Mouse (Mus musculus) cerebellum, adult 9-11 months (tissue): ENCODE results near the gene Emc8.
A peak's percentile ranks its signal among the peaks of the same experiment; 100 is the strongest.
"Not testable (repeated sequence)": the region's sequence is repeated elsewhere in the genome, so short reads cannot be mapped to it uniquely, and the experiment has no call there.

ENCODE experiments used
- DNase-seq: peaks from one replicate; pipeline ENCODE4 v3.0.0; 2022

The Emc8 gene

GRCm38 (mm10) chr8:120684082-120684481, 15.7 kb upstream of the Emc8 start:
- DNase-seq = no peak

- DNase-seq = no peak
Observed at GRCm38 (mm10) chr8:120683602-120684001, 15.2 kb upstream of the Emc8 start.

GRCm38 (mm10) chr8:120681113-120681512, 12.7 kb upstream of the Emc8 start:
- no peak for DNase-seq

GRCm38 (mm10) chr8:120680405-120680804, 12.0 kb upstream of the Emc8 start:
- DNase-seq = not testable (repeated sequence)

- no peak for DNase-seq
Observed at GRCm38 (mm10) chr8:120679629-120680387, 11.4 kb upstream of the Emc8 start.

GRCm38 (mm10) chr8:120678447-120678846, 10.1 kb upstream of the Emc8 start:
- DNase-seq = peak; percentile 66

GRCm38 (mm10) chr8:120675718-120676117, 7.3 kb upstream of the Emc8 start:
- no peak for DNase-seq

GRCm38 (mm10) chr8:120673298-120673697, 4.9 kb upstream of the Emc8 start:
- DNase-seq = no peak

GRCm38 (mm10) chr8:120672626-120673229, 4.4 kb upstream of the Emc8 start:
- no peak for DNase-seq

- DNase-seq = peak; percentile 7
Observed at GRCm38 (mm10) chr8:120671775-120672174, 3.4 kb upstream of the Emc8 start.

GRCm38 (mm10) chr8:120667561-120668373, 606 bp downstream of the Emc8 start, which contains the start of the genes Gm27021 and Cox4i1:
Gm27021 (minus strand) TSS chr8:120668079.
Cox4i1 (plus strand) TSS chr8:120668222.
- DNase-seq = peak; percentile 94

- DNase-seq = no peak
Observed at GRCm38 (mm10) chr8:120666807-120667470, 1.4 kb downstream of the Emc8 start.

GRCm38 (mm10) chr8:120665726-120666455, 2.5 kb downstream of the Emc8 start:
- DNase-seq = peak; percentile 41

- no peak for DNase-seq
Observed at GRCm38 (mm10) chr8:120664566-120664965, 3.8 kb downstream of the Emc8 start.

GRCm38 (mm10) chr8:120657415-120657814, 11.0 kb downstream of the Emc8 start:
- no peak for DNase-seq

GRCm38 (mm10) chr8:120656322-120657052, 11.9 kb downstream of the Emc8 start:
- DNase-seq = no peak

GRCm38 (mm10) chr8:120647532-120647931, 20.8 kb downstream of the Emc8 start, which contains the start of gene 1190005I06Rik:
1190005I06Rik (minus strand) TSS chr8:120647632.
- no peak for DNase-seq

- DNase-seq = peak; percentile 70
Observed at GRCm38 (mm10) chr8:120644663-120645062, 23.7 kb downstream of the Emc8 start.

- no peak for DNase-seq
Observed at GRCm38 (mm10) chr8:120642031-120642662, 26.2 kb downstream of the Emc8 start.

GRCm38 (mm10) chr8:120641245-120641644, 27.1 kb downstream of the Emc8 start:
- DNase-seq = no peak

- no peak for DNase-seq
Observed at GRCm38 (mm10) chr8:120634329-120634839, 34.0 kb downstream of the Emc8 start.
